25 mouse cellular contexts compared by ENCODE assay signal in genomic region chr19:5348064-5348463, GRCm38 (mm10). TPM values are rescaled to one million over a fixed set of nuclear protein-coding genes. Genes with fewer than 3 reads are reported as not detected.
DNase-seq lines count a peak whose midpoint lies in the region; ATAC-seq and TF ChIP-seq lines count a peak whose summit lies in the region.
"Had no signal": no experiment of that assay in that cellular context is flagged by ENCODE, and none has a peak within 500 bp of the region (broad histone marks: within the 10 kb centered on the region; RNA-seq: fewer than 3 reads in every experiment).

No protein-coding gene starts in this region.

- no peak for TF ChIP-seq EP300 in lung, postnatal 0 days (IDR thresholded peaks at IDR 0.05)

- no peak for TF ChIP-seq POLR2A in cerebellum, adult 2 months (IDR thresholded peaks at IDR 0.05; ENCODE audit: borderline replicate concordance, insufficient read depth, low read length)
- no peak for TF ChIP-seq POLR2A in myocyte (IDR thresholded peaks at IDR 0.05; ENCODE audit: insufficient read length, low read depth)

- no peaks in the 10 kb centered on the region for H3K27me3 ChIP-seq in cerebellum, adult 2 months (ENCODE audit: control insufficient read depth, insufficient read depth, low read length)
- peaks cover 31% of the 10 kb centered on the region for H3K27me3 ChIP-seq in limb, embryonic 12.5 days
- peaks cover 30% of the 10 kb centered on the region for H3K27me3 ChIP-seq in limb, embryonic 10.5 days (ENCODE audit: low read depth, poor library complexity, severe bottlenecking)
- no peaks in the 10 kb centered on the region for H3K27me3 ChIP-seq in myocyte (ENCODE audit: control insufficient read depth, insufficient read depth, insufficient read length)
- no peaks in the 10 kb centered on the region for H3K27me3 ChIP-seq in lung, postnatal 0 days (replicated peaks; ENCODE audit: insufficient read depth, low read length)
- H3K27me3 ChIP-seq: CH12.LX, Patski had no signal

- intact Hi-C loops in gastrocnemius, adult 2 months (cut with DNase I) = loop anchor here (1.0 kb wide), 1 partner anchor 10 kb away; no protein-coding TSS in a partner anchor

- H3K4me3 ChIP-seq in cerebellum, adult 2 months (replicated peaks; ENCODE audit: insufficient read depth, low read depth, low read length) = peak overlapping the region; percentile 50
- peak overlapping the region; percentile 76 for H3K4me3 ChIP-seq in gastrocnemius, adult 2 months
- no peak overlapping the region for H3K4me3 ChIP-seq in limb, embryonic 12.5 days (replicated peaks)
- H3K4me3 ChIP-seq in limb, embryonic 10.5 days = no peak overlapping the region
- no peak overlapping the region for H3K4me3 ChIP-seq in myocyte
- no peak overlapping the region for H3K4me3 ChIP-seq in lung, postnatal 0 days (ENCODE audit: low read depth, low read length)

- peak overlapping the region; percentile 27; the same call in 1 of the 2 replicates for H3K27ac ChIP-seq in cerebellum, adult 2 months (ENCODE audit: insufficient read depth, low read length)
- no peak overlapping the region for H3K27ac ChIP-seq in gastrocnemius, adult 2 months
- no peak overlapping the region for H3K27ac ChIP-seq in limb, embryonic 12.5 days
- no peak overlapping the region for H3K27ac ChIP-seq in limb, embryonic 10.5 days
- H3K27ac ChIP-seq in lung, postnatal 0 days (ENCODE audit: low read length) = no peak overlapping the region
- H3K27ac ChIP-seq: forebrain, embryonic 12.5 days; heart, embryonic 10.5 days; hindbrain, embryonic 14.5 days had no signal

- peaks cover 10% of the 10 kb centered on the region for H3K4me1 ChIP-seq in cerebellum, adult 2 months (ENCODE audit: control insufficient read depth, insufficient read depth, low read length)
- peaks cover 6% of the 10 kb centered on the region; the same call in 1 of the 2 replicates for H3K4me1 ChIP-seq in limb, embryonic 12.5 days (replicated peaks)
- H3K4me1 ChIP-seq in limb, embryonic 10.5 days = peaks cover 9% of the 10 kb centered on the region
- no peaks in the 10 kb centered on the region for H3K4me1 ChIP-seq in lung, postnatal 0 days (ENCODE audit: insufficient read depth, low read depth, low read length)

- DNase-seq in cerebellum, adult 2 months = peak in 1 of 2 experiments; percentile 22
- no peak for DNase-seq in cerebellum, adult 8-10 months
- DNase-seq in gastrocnemius, adult 2 months = no peak
- no peak for DNase-seq in gastrocnemius, postnatal 4 days (ENCODE audit: low spot score in 2 of 2)
- DNase-seq in limb, embryonic 10.5 days (ENCODE audit: low spot score) = no peak
- no peak for DNase-seq in lung, postnatal 0 days (ENCODE audit: low spot score)
- DNase-seq: adrenal gland, postnatal 14 days; gastrocnemius, postnatal 25 days; heart, postnatal 14 days; kidney, adult 11 months had no signal

- H3K4me2 ChIP-seq in limb, embryonic 12.5 days = no peak overlapping the region
- peak overlapping the region; percentile 61 for H3K4me2 ChIP-seq in myocyte (ENCODE audit: low read depth)
- H3K4me2 ChIP-seq in lung, postnatal 0 days (replicated peaks; ENCODE audit: low read depth, low read length) = no peak overlapping the region

- H3K36me3 ChIP-seq in limb, embryonic 12.5 days = no peaks in the 10 kb centered on the region
- H3K36me3 ChIP-seq in limb, embryonic 10.5 days = no peaks in the 10 kb centered on the region
- H3K36me3 ChIP-seq in myocyte (ENCODE audit: control insufficient read depth, insufficient read depth) = no peaks in the 10 kb centered on the region
- H3K36me3 ChIP-seq in lung, postnatal 0 days (ENCODE audit: insufficient read depth, low read length) = no peaks in the 10 kb centered on the region
- H3K36me3 ChIP-seq: forebrain, embryonic 12.5 days; heart, embryonic 10.5 days had no signal

- H3K79me2 ChIP-seq in myocyte (ENCODE audit: control insufficient read depth, insufficient read depth) = no peaks in the 10 kb centered on the region

- H3K9me3 ChIP-seq in limb, embryonic 12.5 days = no peaks in the 10 kb centered on the region
- H3K9me3 ChIP-seq in limb, embryonic 10.5 days (replicated peaks) = no peaks in the 10 kb centered on the region
- no peaks in the 10 kb centered on the region for H3K9me3 ChIP-seq in lung, postnatal 0 days (ENCODE audit: low read length)
- H3K9me3 ChIP-seq: forebrain, embryonic 12.5 days; heart, embryonic 10.5 days had no signal

- no peak overlapping the region; the same call in 1 of the 2 replicates for H3K9ac ChIP-seq in limb, embryonic 12.5 days (replicated peaks)
- no peak overlapping the region for H3K9ac ChIP-seq in lung, postnatal 0 days (replicated peaks; ENCODE audit: low read depth)

- 49% methylated on average over 6 of the region's 6 CpGs for WGBS in cerebellum, adult 2 months
- 79% methylated on average over 6 of the region's 6 CpGs for WGBS in limb, embryonic 12.5 days
- WGBS in limb, embryonic 10.5 days = 84% methylated on average over 6 of the region's 6 CpGs
- WGBS in lung, postnatal 0 days = 75% methylated on average over 6 of the region's 6 CpGs

- ATAC-seq in limb, embryonic 12.5 days (ENCODE audit: insufficient number of reproducible peaks, insufficient read depth, low FRiP score, low TSS enrichment, low read depth) = peak; percentile 41; the same call in 1 of the 2 replicates
- no peak for ATAC-seq in lung, postnatal 0 days
- ATAC-seq: forebrain, embryonic 16.5 days; Patski had no signal

- H3ac ChIP-seq in myocyte (ENCODE audit: control insufficient read depth, insufficient read length) = no peak overlapping the region

- TF ChIP-seq CTCF in cerebellum, adult 2 months (IDR thresholded peaks at IDR 0.05; ENCODE audit: borderline replicate concordance, insufficient read depth, low read depth, low read length) = no peak
- no peak for TF ChIP-seq CTCF in gastrocnemius, adult 2 months (IDR thresholded peaks at IDR 0.05)
- no peak for TF ChIP-seq CTCF in lung, postnatal 0 days (IDR thresholded peaks at IDR 0.05)

TF ChIP-seq in myocyte, 11 proteins besides CTCF, POLR2A, EP300 and RAD21:
- TF ChIP-seq MYOD1 (IDR thresholded peaks at IDR 0.05; ENCODE audit: control insufficient read depth in 1 of 3, insufficient read length in 2 of 3, low read depth in 2 of 3) (peak in 2 of 3 experiments; percentile 13 to 56), MYOG (IDR thresholded peaks at IDR 0.05; ENCODE audit: control insufficient read depth in 1 of 3, insufficient read depth in 1 of 3, insufficient read length in 2 of 3, low read depth in 2 of 3) (peak in 1 of 3 experiments; percentile 52), TCF3 (IDR thresholded peaks at IDR 0.05; ENCODE audit: insufficient read length, low read depth) (no peak)

RNA-seq across cellular contexts. Expression of gene Cst6, which starts 1.3 kb away (rescaled TPM):
- polyA plus RNA-seq in cerebellum, adult 2 months (2012; rRNA removed) = 15.4 and 19.0 TPM in 2 replicates
- total RNA-seq in gastrocnemius, adult 2 months (2021) = 10 to 100 TPM; 27.5 to 44.2 TPM
- 1 to 10 TPM; 1.3 to 1.7 TPM for total RNA-seq in gastrocnemius, postnatal 4 days (2021)
- polyA plus RNA-seq in limb, embryonic 12.5 days (2016; fragmentation: Nextera tagmentation; extraction: Ambion mirVana) = 1.4 and 1.9 TPM in 2 replicates
- 0.26 and 1.1 TPM in 2 replicates for polyA plus RNA-seq in limb, embryonic 10.5 days (2016; fragmentation: Nextera tagmentation; extraction: Ambion mirVana)
- polyA plus RNA-seq in myocyte (2012; fragmentation: generic; extraction: Trizol) = 28.0 TPM
- polyA plus RNA-seq in lung, postnatal 0 days (2015; fragmentation: Nextera tagmentation; extraction: Ambion mirVana) = 0.65 and 1.4 TPM in 2 replicates
- polyA plus RNA-seq: heart, embryonic 10.5 days had no signal

RNA-seq across cellular contexts. Expression of gene Catsper1, which starts 12.5 kb away (rescaled TPM):
- not detected in 2 replicates for polyA plus RNA-seq in cerebellum, adult 2 months (2012; rRNA removed)
- not detected for total RNA-seq in gastrocnemius, adult 2 months (2021)
- total RNA-seq in gastrocnemius, postnatal 4 days (2021) = not detected
- polyA plus RNA-seq in limb, embryonic 12.5 days (2016; fragmentation: Nextera tagmentation; extraction: Ambion mirVana) = not detected in 2 replicates
- not detected in 2 replicates for polyA plus RNA-seq in limb, embryonic 10.5 days (2016; fragmentation: Nextera tagmentation; extraction: Ambion mirVana)
- polyA plus RNA-seq in myocyte (2012; fragmentation: generic; extraction: Trizol) = not detected
- not detected in 2 replicates for polyA plus RNA-seq in lung, postnatal 0 days (2015; fragmentation: Nextera tagmentation; extraction: Ambion mirVana)
- total RNA-seq: adrenal gland, adult 18-20 months; adrenal gland, postnatal 14 days; CH12.LX; gastrocnemius, adult 18-20 months; gastrocnemius, postnatal 25 days; heart, adult 18-20 months; heart, postnatal 14 days; hematopoietic stem cell, adult 5-6 weeks had no signal
- polyA plus RNA-seq: activated CD4-positive, CD25-positive, alpha-beta regulatory T cell, adult 4 months; embryonic facial prominence, embryonic 11.5 days; forebrain, embryonic 12.5 days; forebrain, embryonic 16.5 days; heart, embryonic 10.5 days; heart, embryonic 14.5 days; hindbrain, embryonic 14.5 days; Patski had no signal

RNA-seq across cellular contexts. Expression of gene Eif1ad, which starts 18.5 kb away (rescaled TPM):
- polyA plus RNA-seq in cerebellum, adult 2 months (2012; rRNA removed) = 28.0 and 30.6 TPM in 2 replicates
- 10 to 100 TPM; 15.7 to 17.9 TPM for total RNA-seq in gastrocnemius, adult 2 months (2021)
- 10 to 100 TPM; 23.7 to 23.8 TPM for total RNA-seq in gastrocnemius, postnatal 4 days (2021)
- polyA plus RNA-seq in limb, embryonic 12.5 days (2016; fragmentation: Nextera tagmentation; extraction: Ambion mirVana) = 68.6 and 73.5 TPM in 2 replicates
- 99.4 and 109 TPM in 2 replicates for polyA plus RNA-seq in limb, embryonic 10.5 days (2016; fragmentation: Nextera tagmentation; extraction: Ambion mirVana)
- 52.9 TPM for polyA plus RNA-seq in myocyte (2012; fragmentation: generic; extraction: Trizol)
- polyA plus RNA-seq in lung, postnatal 0 days (2015; fragmentation: Nextera tagmentation; extraction: Ambion mirVana) = 21.5 and 25.4 TPM in 2 replicates

RNA-seq across cellular contexts. Expression of gene Banf1, which starts 18.9 kb away (rescaled TPM):
- polyA plus RNA-seq in cerebellum, adult 2 months (2012; rRNA removed) = 88.7 and 96.0 TPM in 2 replicates
- 100 to 1,000 TPM; 122 to 144 TPM for total RNA-seq in gastrocnemius, adult 2 months (2021)
- 100 to 1,000 TPM; 131 to 137 TPM for total RNA-seq in gastrocnemius, postnatal 4 days (2021)
- 453 and 465 TPM in 2 replicates for polyA plus RNA-seq in limb, embryonic 12.5 days (2016; fragmentation: Nextera tagmentation; extraction: Ambion mirVana)
- polyA plus RNA-seq in limb, embryonic 10.5 days (2016; fragmentation: Nextera tagmentation; extraction: Ambion mirVana) = 607 and 678 TPM in 2 replicates
- 337 TPM for polyA plus RNA-seq in myocyte (2012; fragmentation: generic; extraction: Trizol)
- 182 and 191 TPM in 2 replicates for polyA plus RNA-seq in lung, postnatal 0 days (2015; fragmentation: Nextera tagmentation; extraction: Ambion mirVana)

RNA-seq across cellular contexts. Expression of gene Sart1, which starts 40.4 kb away (rescaled TPM):
- polyA plus RNA-seq in cerebellum, adult 2 months (2012; rRNA removed) = 77.5 and 86.5 TPM in 2 replicates
- 10 to 100 TPM; 40.1 to 50.3 TPM for total RNA-seq in gastrocnemius, adult 2 months (2021)
- total RNA-seq in gastrocnemius, postnatal 4 days (2021) = 10 to 100 TPM; 53.3 to 56.8 TPM
- polyA plus RNA-seq in limb, embryonic 12.5 days (2016; fragmentation: Nextera tagmentation; extraction: Ambion mirVana) = 111 and 118 TPM in 2 replicates
- polyA plus RNA-seq in limb, embryonic 10.5 days (2016; fragmentation: Nextera tagmentation; extraction: Ambion mirVana) = 103 and 111 TPM in 2 replicates
- polyA plus RNA-seq in myocyte (2012; fragmentation: generic; extraction: Trizol) = 55.6 TPM
- 35.2 and 43.5 TPM in 2 replicates for polyA plus RNA-seq in lung, postnatal 0 days (2015; fragmentation: Nextera tagmentation; extraction: Ambion mirVana)

Comparison
In these comparisons a context has a peak if more than half of its experiments do, and no peak if none do; other contexts are left out.
1. H3K4me3 ChIP-seq: peak in cerebellum, adult 2 months (single experiment) and gastrocnemius, adult 2 months (single experiment); none in limb, embryonic 12.5 days (single experiment), limb, embryonic 10.5 days (single experiment), myocyte (single experiment) and lung, postnatal 0 days (single experiment).